Mouse (Mus musculus) R1 (cell line): Measurements from ENCODE around the gene Sept3.
"Not testable (repeated sequence)": the region's sequence is repeated elsewhere in the genome, so short reads cannot be mapped to it uniquely, and the experiment has no call there.

Experiments
- DNase-seq: peaks from one replicate; pipeline ENCODE4 v3.0.0-alpha.2; 2018; ENCODE audit warnings: low read depth, low spot score

Sept3 gene

GRCm38 (mm10) chr15:82274593-82274926 lies at the start of gene Sept3:
Gene Sept3, plus strand, starts transcription at chr15:82274893.
- DNase-seq = no peak

- DNase-seq = no peak
These were observed 48.9 kb upstream of the Sept3 start for GRCm38 (mm10) chr15:82225769-82226168.

- no peak for DNase-seq
These were observed 45.1 kb upstream of the Sept3 start for GRCm38 (mm10) chr15:82229542-82230045.

GRCm38 (mm10) chr15:82230098-82230611 lies 44.5 kb upstream of the Sept3 start:
- no peak for DNase-seq

GRCm38 (mm10) chr15:82231100-82231499 lies 43.6 kb upstream of the Sept3 start:
- no peak for DNase-seq

- peak; percentile 66 for DNase-seq
These were observed 42.9 kb upstream of the Sept3 start for GRCm38 (mm10) chr15:82231591-82232378.

- DNase-seq = no peak
These were observed 42.0 kb upstream of the Sept3 start for GRCm38 (mm10) chr15:82232651-82233050.

- DNase-seq = no peak
These were observed 39.0 kb upstream of the Sept3 start for GRCm38 (mm10) chr15:82235661-82236060.

- peak; percentile 81 for DNase-seq
These were observed 38.1 kb upstream of the Sept3 start for GRCm38 (mm10) chr15:82236565-82236964.

- no peak for DNase-seq
These were observed 31.4 kb upstream of the Sept3 start for GRCm38 (mm10) chr15:82243311-82243710.

GRCm38 (mm10) chr15:82243742-82244114 lies 31.0 kb upstream of the Sept3 start:
- no peak for DNase-seq

- peak; percentile 94 for DNase-seq
These were observed 30.4 kb upstream of the Sept3 start, which contains the start of gene Cenpm for GRCm38 (mm10) chr15:82244115-82244804. Gene Cenpm, minus strand, starts transcription at chr15:82244748.

GRCm38 (mm10) chr15:82244805-82245161 lies 29.9 kb upstream of the Sept3 start:
- DNase-seq = not testable (repeated sequence)

- DNase-seq = peak; percentile 97
These were observed 27.4 kb upstream of the Sept3 start for GRCm38 (mm10) chr15:82247131-82247776.

GRCm38 (mm10) chr15:82251579-82251978 lies 23.1 kb upstream of the Sept3 start:
- no peak for DNase-seq

- DNase-seq = no peak
These were observed 22.6 kb upstream of the Sept3 start, which contains the start of gene 1500009C09Rik for GRCm38 (mm10) chr15:82252097-82252496. Gene 1500009C09Rik, plus strand, starts transcription at chr15:82252397.

GRCm38 (mm10) chr15:82255248-82255647 lies 19.4 kb upstream of the Sept3 start:
- peak; percentile 41 for DNase-seq

- DNase-seq = peak; percentile 69
These were observed 18.7 kb upstream of the Sept3 start for GRCm38 (mm10) chr15:82255944-82256383.

- DNase-seq = peak; percentile 87
These were observed 15.2 kb upstream of the Sept3 start for GRCm38 (mm10) chr15:82259510-82259909.

- peak; percentile 81 for DNase-seq
These were observed 8.3 kb upstream of the Sept3 start for GRCm38 (mm10) chr15:82266356-82266755.

GRCm38 (mm10) chr15:82268185-82268584 lies 6.5 kb upstream of the Sept3 start:
- peak; percentile 59 for DNase-seq

- DNase-seq = no peak
These were observed 5.9 kb upstream of the Sept3 start for GRCm38 (mm10) chr15:82268783-82269182.
